Mouse (Mus musculus): ENCODE data around the gene Bpifa5.

DNA sequence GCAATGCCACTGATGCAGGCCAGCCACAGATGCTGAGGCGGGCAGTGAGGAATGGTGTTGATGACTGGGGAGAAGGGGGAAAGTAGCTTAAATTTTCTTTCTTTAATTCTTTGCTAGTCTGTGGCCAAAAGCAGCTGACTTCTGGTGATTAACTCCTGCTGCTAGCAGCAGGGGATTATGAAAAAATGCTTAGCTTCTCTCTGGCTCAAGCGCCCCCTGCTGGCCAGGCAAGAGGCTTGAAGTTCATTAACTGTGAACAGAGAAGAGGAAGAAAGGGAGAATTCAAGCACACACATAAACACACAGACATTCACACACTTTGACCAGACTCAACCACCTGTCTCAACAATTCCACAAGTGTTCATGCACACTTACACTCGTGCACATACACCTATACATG is 4.0 kb upstream of the Bpifa5 start:
- TF ChIP-seq CTCF (IDR thresholded peaks at IDR 0.05; ENCODE audit: borderline replicate concordance, control insufficient read depth, extremely low read depth, insufficient read depth, low read length, poor library complexity) (no peak), POLR2A (IDR thresholded peaks at IDR 0.05; ENCODE audit: control insufficient read depth, extremely low read depth, insufficient read depth, low read length, poor library complexity) (no peak)
